Mouse (Mus musculus) E14TG2a.4 (cell line): ENCODE measurements at regions not wholly inside any gene's neighbourhood (a gene's known extent, or its start where the extent isn't known, plus 50 kb on each side); places are given as distances from the start of the nearest gene placed in this dataset.

Experiments
- H3K27me3 ChIP-seq: 2 replicates; pipeline ENCODE4 v1.6.1; 2014; ENCODE audit warnings: low read length, control low read depth; ENCODE audit not compliant: insufficient read depth
- H3K36me3 ChIP-seq: 2 replicates; pipeline ENCODE4 v1.6.1; 2014; ENCODE audit warnings: low read length, control low read depth; ENCODE audit not compliant: insufficient read depth
- H3K4me1 ChIP-seq: replicated peaks from 2 replicates; pipeline ENCODE4 v1.6.1; 2014; ENCODE audit warnings: low read depth, low read length, control low read depth
- H3K4me3 ChIP-seq: replicated peaks from 2 replicates; pipeline ENCODE4 v1.5.1; 2014; ENCODE audit warnings: mild to moderate bottlenecking, low read length
- H3K9me3 ChIP-seq: 2 replicates; pipeline ENCODE4 v1.6.1; 2014; ENCODE audit warnings: low read length, control low read depth
- CTCF ChIP-seq: conservative IDR thresholded peaks from 2 replicates; pipeline ENCODE4 v1.5.1; 2014; ENCODE audit warnings: low read length
- NANOG ChIP-seq: IDR thresholded peaks from 2 replicates; pipeline ENCODE4 v1.6.1; 2014; ENCODE audit warnings: borderline replicate concordance, low read length, mixed read lengths
- POU5F1 ChIP-seq: IDR thresholded peaks from 2 replicates; pipeline ENCODE4 v1.6.1; 2014; ENCODE audit warnings: low read length, borderline replicate concordance

GRCm38 (mm10) chr5:91294957-91295356 lies 107.8 kb downstream of the Btc start:
- TF ChIP-seq NANOG (no peak), POU5F1 (no peak), CTCF (no peak)
- H3K27me3 ChIP-seq = no peaks in the 10 kb centered on the region
- H3K4me1 ChIP-seq = no peaks in the 10 kb centered on the region
- no peaks in the 10 kb centered on the region for H3K36me3 ChIP-seq
- H3K9me3 ChIP-seq = no peaks in the 10 kb centered on the region
- no peak overlapping the region for H3K4me3 ChIP-seq

DNA sequence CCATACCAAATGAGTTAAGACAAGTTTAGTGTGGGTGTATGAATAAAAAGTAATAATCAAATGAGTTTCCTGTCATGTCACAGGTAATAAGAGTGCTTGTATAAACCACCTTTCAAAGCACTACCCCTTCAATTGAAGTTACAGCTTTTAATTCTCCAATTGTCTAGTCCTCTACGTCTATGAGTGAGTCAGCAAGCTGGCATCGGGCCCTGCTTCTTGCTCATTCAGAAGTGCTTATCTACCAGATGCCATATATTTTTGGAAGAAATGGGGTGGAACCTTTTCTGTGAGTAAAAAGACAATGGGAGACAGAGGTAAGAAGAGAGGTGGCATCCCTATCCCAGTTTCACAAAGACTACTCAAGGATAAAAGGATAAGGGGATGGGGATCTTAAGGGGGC lies 105.7 kb downstream of the Btc start:
- no peaks in the 10 kb centered on the region for H3K4me1 ChIP-seq
- H3K4me3 ChIP-seq = no peak overlapping the region
- TF ChIP-seq NANOG (no peak), CTCF (no peak), POU5F1 (no peak)
- H3K27me3 ChIP-seq = no peaks in the 10 kb centered on the region
- no peaks in the 10 kb centered on the region for H3K9me3 ChIP-seq
- no peaks in the 10 kb centered on the region for H3K36me3 ChIP-seq

GRCm38 (mm10) chr5:91302114-91302513 lies 100.7 kb downstream of the Btc start:
- Histone ChIP-seq H3K9me3 (peaks cover 3% of the 10 kb centered on the region), H3K4me3 (no peak overlapping the region; the same call in 1 of the 2 replicates), H3K4me1 (no peaks in the 10 kb centered on the region), H3K27me3 (no peaks in the 10 kb centered on the region), H3K36me3 (no peaks in the 10 kb centered on the region)
- TF ChIP-seq POU5F1 (no peak), CTCF (no peak), NANOG (no peak)

DNA sequence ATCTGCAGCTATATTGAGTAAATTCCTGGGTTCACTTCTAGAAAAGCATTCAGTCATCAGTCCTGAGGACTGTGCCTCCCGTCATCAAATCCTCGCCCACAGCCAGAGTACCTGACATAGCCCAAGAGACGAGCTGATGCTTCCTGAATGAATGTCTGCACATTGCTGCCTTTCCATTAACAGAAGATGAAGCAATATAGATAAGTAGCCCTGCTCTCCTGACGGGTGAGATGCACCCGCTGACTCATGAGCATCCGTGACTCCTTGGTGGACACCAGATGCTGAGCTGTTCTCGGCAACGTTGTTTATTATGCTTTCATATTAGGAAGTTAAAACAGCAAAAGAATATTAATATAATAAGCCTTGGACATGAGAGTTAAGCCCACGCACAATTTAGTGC lies 99.9 kb downstream of the Btc start:
- TF ChIP-seq POU5F1 = no peak
- TF ChIP-seq CTCF = no peak
- TF ChIP-seq NANOG = no peak

DNA sequence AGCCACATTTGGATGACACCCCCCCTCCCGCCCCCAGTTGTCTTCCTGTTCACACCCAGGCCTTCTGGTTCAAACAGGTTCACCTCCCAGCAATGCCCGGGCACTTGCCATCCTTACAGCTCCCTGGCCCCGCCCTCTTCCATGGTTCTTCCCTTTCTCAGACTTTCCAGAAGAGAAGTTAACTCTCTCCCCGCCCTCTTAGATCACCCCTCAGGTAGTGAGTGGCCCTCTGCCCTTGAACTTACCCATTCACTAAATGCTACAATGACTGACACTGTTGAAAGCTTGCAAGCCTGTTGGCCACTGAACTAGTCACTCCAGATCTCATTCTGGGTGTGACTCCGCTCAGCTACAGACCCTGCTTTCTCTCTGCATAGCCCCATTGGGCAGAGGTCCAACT lies 99.1 kb downstream of the Btc start:
- no peak for TF ChIP-seq POU5F1
- no peak for TF ChIP-seq CTCF
- TF ChIP-seq NANOG = no peak
- Histone ChIP-seq H3K27me3 (no peaks in the 10 kb centered on the region), H3K4me1 (no peaks in the 10 kb centered on the region), H3K4me3 (no peak overlapping the region), H3K36me3 (no peaks in the 10 kb centered on the region), H3K9me3 (peaks cover 10% of the 10 kb centered on the region)

More for the DNA sequence above, 99.9 kb downstream of the Btc start:
- Histone ChIP-seq H3K9me3 (peaks cover 10% of the 10 kb centered on the region), H3K36me3 (no peaks in the 10 kb centered on the region), H3K4me1 (no peaks in the 10 kb centered on the region), H3K27me3 (no peaks in the 10 kb centered on the region), H3K4me3 (no peak overlapping the region)

DNA sequence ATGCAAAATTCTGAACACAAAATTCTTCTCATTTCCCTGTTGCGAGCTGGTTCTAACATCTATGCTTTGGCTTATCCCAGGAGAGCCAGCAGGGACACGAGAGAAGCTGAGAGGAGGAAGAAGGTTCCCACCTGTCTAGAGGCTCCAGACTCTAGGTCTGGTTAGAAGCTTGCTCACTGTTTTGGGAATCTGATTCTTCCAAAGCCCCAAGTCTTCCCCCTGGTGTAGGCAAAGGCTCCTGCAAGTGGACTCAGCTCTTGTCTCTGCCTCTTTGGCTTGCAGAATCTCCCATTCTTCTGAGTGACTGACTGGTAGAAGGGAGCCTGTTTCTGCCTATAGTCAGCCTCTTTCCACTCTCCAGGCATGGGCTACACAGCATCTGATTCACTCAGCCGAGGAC lies 95.8 kb downstream of the Btc start:
- Histone ChIP-seq H3K9me3 (peaks cover 10% of the 10 kb centered on the region), H3K4me1 (no peaks in the 10 kb centered on the region), H3K4me3 (no peak overlapping the region), H3K36me3 (no peaks in the 10 kb centered on the region), H3K27me3 (no peaks in the 10 kb centered on the region)
- no peak for TF ChIP-seq NANOG
- TF ChIP-seq POU5F1 = no peak
- no peak for TF ChIP-seq CTCF
